Mouse (Mus musculus): ENCODE data around the gene Dnajb11. TPM values are rescaled to one million over a fixed set of nuclear protein-coding genes. Genes with fewer than 3 reads are reported as not detected.

The Dnajb11 gene
- polyA plus RNA-seq, 1 experiment from 2014 or later = 116 TPM

GRCm38 (mm10) chr16:22912886-22913285, 55.2 kb downstream of the Dnajb11 start:
- no peaks in the 10 kb centered on the region for H3K36me3 ChIP-seq (ENCODE audit: control insufficient read depth, insufficient read depth, low read length)
- no peak for ATAC-seq (ENCODE audit: low FRiP score)
- no peak overlapping the region for H3K9ac ChIP-seq (ENCODE audit: low read depth, low read length)
- no peaks in the 10 kb centered on the region for H3K27me3 ChIP-seq (ENCODE audit: control insufficient read depth, insufficient read depth, low read length)
- H3K4me1 ChIP-seq (replicated peaks; ENCODE audit: control insufficient read depth, insufficient read depth, low read length) = no peaks in the 10 kb centered on the region
- H3K9me3 ChIP-seq (ENCODE audit: control insufficient read depth, low read length) = no peaks in the 10 kb centered on the region
- no peak for DNase-seq (ENCODE audit: low spot score)
- WGBS = 80% methylated on average over 6 of the region's 6 CpGs
- H3K27ac ChIP-seq (ENCODE audit: low read depth, low read length) = no peak overlapping the region
- H3K4me3 ChIP-seq (ENCODE audit: low read depth, low read length) = no peak overlapping the region
- H3K4me2 ChIP-seq (replicated peaks; ENCODE audit: low read depth, low read length) = no peak overlapping the region

GRCm38 (mm10) chr16:22914276-22914675, 56.6 kb downstream of the Dnajb11 start:
- Histone ChIP-seq H3K9me3 (ENCODE audit: control insufficient read depth, low read length) (no peaks in the 10 kb centered on the region), H3K4me3 (ENCODE audit: low read depth, low read length) (no peak overlapping the region), H3K36me3 (ENCODE audit: control insufficient read depth, insufficient read depth, low read length) (no peaks in the 10 kb centered on the region), H3K4me1 (replicated peaks; ENCODE audit: control insufficient read depth, insufficient read depth, low read length) (no peaks in the 10 kb centered on the region), H3K4me2 (replicated peaks; ENCODE audit: low read depth, low read length) (no peak overlapping the region), H3K27ac (ENCODE audit: low read depth, low read length) (no peak overlapping the region), H3K27me3 (ENCODE audit: control insufficient read depth, insufficient read depth, low read length) (no peaks in the 10 kb centered on the region), H3K9ac (ENCODE audit: low read depth, low read length) (no peak overlapping the region)
- no peak for DNase-seq (ENCODE audit: low spot score)
- ATAC-seq (ENCODE audit: low FRiP score) = no peak

- Histone ChIP-seq H3K4me3 (ENCODE audit: low read depth, low read length) (no peak within 1 kb of the TSS), H3K4me2 (replicated peaks; ENCODE audit: low read depth, low read length) (no peak within 1 kb of the TSS), H3K27ac (ENCODE audit: low read depth, low read length) (no peak within 1 kb of the TSS), H3K27me3 (ENCODE audit: control insufficient read depth, insufficient read depth, low read length) (no peaks in the 10 kb centered on the region), H3K9me3 (ENCODE audit: control insufficient read depth, low read length) (no peaks in the 10 kb centered on the region), H3K36me3 (ENCODE audit: control insufficient read depth, insufficient read depth, low read length) (no peaks in the 10 kb centered on the region), H3K4me1 (replicated peaks; ENCODE audit: control insufficient read depth, insufficient read depth, low read length) (no peaks in the 10 kb centered on the region), H3K9ac (ENCODE audit: low read depth, low read length) (no peak within 1 kb of the TSS)
- 89% methylated on average over 5 of the region's 5 CpGs for WGBS
- DNase-seq (ENCODE audit: low spot score) (no peak), ATAC-seq (ENCODE audit: low FRiP score) (no peak)
Measured at GRCm38 (mm10) chr16:22918034-22918433, 60.4 kb downstream of the Dnajb11 start, which contains the start of gene Fetub. Fetub (plus strand) TSS chr16:22918334.

DNA sequence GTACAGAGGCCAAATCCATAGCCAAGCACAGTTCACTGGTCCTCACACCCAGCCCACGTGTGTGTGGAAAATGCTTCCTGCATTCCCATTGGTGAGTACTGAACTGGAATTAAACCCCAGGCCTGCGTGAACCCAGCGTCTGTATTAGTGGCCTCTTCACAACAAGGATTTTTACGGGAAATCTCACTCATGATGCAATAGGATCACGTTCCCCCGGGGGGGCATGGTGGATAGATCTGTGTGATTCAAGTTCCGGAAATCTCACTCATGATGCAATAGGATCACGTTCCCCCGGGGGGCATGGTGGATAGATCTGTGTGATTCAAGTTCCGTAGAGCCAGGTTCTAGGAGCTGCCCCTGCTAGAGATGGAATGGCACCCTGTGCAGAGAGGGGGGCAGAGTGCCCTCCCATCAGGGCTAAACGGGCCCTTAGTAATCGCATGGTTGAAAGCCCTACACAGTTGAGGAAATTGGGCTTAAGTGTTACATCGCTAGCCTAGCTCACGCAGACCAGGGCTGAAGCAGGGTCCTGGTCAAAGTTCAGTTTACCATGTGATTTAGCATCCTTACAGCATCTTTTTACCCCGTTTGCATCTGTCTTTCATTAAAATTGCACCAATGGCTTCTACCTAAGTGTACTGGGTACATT, 61.1 kb downstream of the Dnajb11 start:
- no peaks in the 10 kb centered on the region for H3K4me1 ChIP-seq (replicated peaks; ENCODE audit: control insufficient read depth, insufficient read depth, low read length)
- H3K4me3 ChIP-seq (ENCODE audit: low read depth, low read length) = no peak overlapping the region
- 73% methylated on average over 15 of the region's 15 CpGs for WGBS
- no peak overlapping the region for H3K27ac ChIP-seq (ENCODE audit: low read depth, low read length)
- no peak for ATAC-seq (ENCODE audit: low FRiP score)
- no peak overlapping the region for H3K4me2 ChIP-seq (replicated peaks; ENCODE audit: low read depth, low read length)
- H3K27me3 ChIP-seq (ENCODE audit: control insufficient read depth, insufficient read depth, low read length) = no peaks in the 10 kb centered on the region
- H3K9me3 ChIP-seq (ENCODE audit: control insufficient read depth, low read length) = no peaks in the 10 kb centered on the region
- H3K36me3 ChIP-seq (ENCODE audit: control insufficient read depth, insufficient read depth, low read length) = no peaks in the 10 kb centered on the region
- no peak for DNase-seq (ENCODE audit: low spot score)
- H3K9ac ChIP-seq (ENCODE audit: low read depth, low read length) = no peak overlapping the region

DNA sequence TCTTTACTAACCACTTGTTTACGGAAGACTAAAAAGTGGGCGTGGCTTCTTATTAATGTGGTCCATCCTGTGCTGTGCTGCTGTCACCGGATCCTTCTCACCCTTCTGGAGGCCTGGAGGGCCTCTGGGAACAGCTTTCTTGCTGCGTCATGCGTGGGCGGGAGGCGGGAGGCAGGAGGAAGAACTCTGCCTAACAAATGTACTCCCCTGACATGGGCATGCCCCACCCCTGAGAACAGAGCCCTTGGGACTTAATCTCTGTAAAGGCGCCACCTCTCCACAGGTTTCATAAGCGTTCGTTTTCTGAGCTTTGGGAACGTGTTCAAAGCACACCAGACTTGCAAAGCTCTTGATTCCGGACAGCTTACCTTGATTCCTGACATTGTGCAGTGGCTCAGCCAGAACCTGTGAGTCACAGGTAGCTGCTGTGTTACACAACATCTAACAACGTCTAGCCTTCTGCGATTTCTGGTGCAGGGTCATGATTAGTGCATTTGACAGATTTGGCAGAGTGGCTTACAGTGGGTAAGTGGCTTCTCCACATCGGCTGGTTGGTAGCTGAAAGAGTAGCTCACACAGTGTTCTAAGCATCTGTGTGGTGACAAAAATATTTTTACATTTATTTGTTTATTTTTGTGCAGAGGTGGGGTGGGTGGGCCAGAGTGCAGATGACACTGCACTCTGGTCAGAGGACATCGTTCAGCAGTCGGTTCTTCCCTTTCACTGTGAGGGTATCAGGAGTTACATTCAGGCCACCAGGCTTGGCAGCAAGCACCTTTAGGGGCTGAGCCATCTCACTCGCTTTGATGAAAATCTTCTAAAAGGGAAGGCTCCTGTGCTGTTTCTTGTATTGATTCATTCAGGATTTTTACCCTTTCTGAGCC, 62.6 kb downstream of the Dnajb11 start:
- H3K9me3 ChIP-seq (ENCODE audit: control insufficient read depth, low read length) = no peaks in the 10 kb centered on the region
- H3K9ac ChIP-seq (ENCODE audit: low read depth, low read length) = no peak overlapping the region
- H3K36me3 ChIP-seq (ENCODE audit: control insufficient read depth, insufficient read depth, low read length) = no peaks in the 10 kb centered on the region
- WGBS = 66% methylated on average over 18 of the region's 18 CpGs
- H3K4me1 ChIP-seq (replicated peaks; ENCODE audit: control insufficient read depth, insufficient read depth, low read length) = no peaks in the 10 kb centered on the region
- ATAC-seq (ENCODE audit: low FRiP score) (no peak), DNase-seq (ENCODE audit: low spot score) (no peak)
- H3K27ac ChIP-seq (ENCODE audit: low read depth, low read length) = no peak overlapping the region
- H3K4me3 ChIP-seq (ENCODE audit: low read depth, low read length) = no peak overlapping the region
- no peaks in the 10 kb centered on the region for H3K27me3 ChIP-seq (ENCODE audit: control insufficient read depth, insufficient read depth, low read length)
- H3K4me2 ChIP-seq (replicated peaks; ENCODE audit: low read depth, low read length) = no peak overlapping the region

DNA sequence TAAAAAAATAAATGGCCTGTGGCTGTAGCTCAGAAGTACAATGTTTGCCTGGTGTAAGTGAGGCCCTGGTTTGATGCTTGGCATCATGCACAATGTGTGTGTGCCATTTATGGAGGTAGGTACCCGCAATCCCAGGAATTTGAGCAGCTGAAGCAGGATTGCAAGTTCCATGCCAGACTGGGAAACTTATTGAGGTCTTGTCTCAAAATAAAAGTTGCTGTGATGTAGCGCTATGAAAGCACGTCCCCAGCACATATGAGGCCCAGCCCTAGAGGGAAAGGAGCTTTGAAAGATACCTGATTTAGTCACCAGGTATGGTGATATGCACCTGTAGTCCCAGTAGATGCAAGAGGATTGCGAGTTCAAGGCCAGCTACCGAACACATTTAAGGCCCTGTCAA, 64.1 kb downstream of the Dnajb11 start:
- H3K4me3 ChIP-seq (ENCODE audit: low read depth, low read length) = no peak overlapping the region
- H3K27ac ChIP-seq (ENCODE audit: low read depth, low read length) = no peak overlapping the region
- WGBS = 93% methylated on average over 5 of the region's 5 CpGs
- no peak overlapping the region for H3K9ac ChIP-seq (ENCODE audit: low read depth, low read length)
- no peak overlapping the region for H3K4me2 ChIP-seq (replicated peaks; ENCODE audit: low read depth, low read length)
- H3K27me3 ChIP-seq (ENCODE audit: control insufficient read depth, insufficient read depth, low read length) = no peaks in the 10 kb centered on the region
- DNase-seq (ENCODE audit: low spot score) = no peak
- H3K4me1 ChIP-seq (replicated peaks; ENCODE audit: control insufficient read depth, insufficient read depth, low read length) = no peaks in the 10 kb centered on the region
- H3K9me3 ChIP-seq (ENCODE audit: control insufficient read depth, low read length) = no peaks in the 10 kb centered on the region
- H3K36me3 ChIP-seq (ENCODE audit: control insufficient read depth, insufficient read depth, low read length) = no peaks in the 10 kb centered on the region
- no peak for ATAC-seq (ENCODE audit: low FRiP score)

DNA sequence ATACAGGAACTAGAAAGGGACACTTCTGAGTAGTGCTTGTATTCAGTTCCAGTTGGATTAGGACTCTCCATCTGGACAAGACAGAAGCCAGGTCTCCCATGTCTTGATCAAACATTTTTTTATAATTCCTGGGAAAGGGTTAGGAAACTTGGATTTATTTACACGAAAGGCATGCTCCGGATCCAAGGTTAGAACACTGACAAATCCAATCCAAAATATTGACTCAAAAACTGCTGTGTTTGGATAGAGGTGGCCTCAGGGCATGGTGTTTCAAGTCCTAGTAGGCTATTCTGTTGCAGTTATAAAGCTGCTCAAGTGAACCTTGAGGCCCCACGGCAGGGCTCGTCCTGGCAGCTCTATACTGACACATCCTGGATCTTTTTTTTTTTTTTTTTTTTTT, 64.8 kb downstream of the Dnajb11 start:
- no peaks in the 10 kb centered on the region for H3K27me3 ChIP-seq (ENCODE audit: control insufficient read depth, insufficient read depth, low read length)
- H3K9ac ChIP-seq (ENCODE audit: low read depth, low read length) = no peak overlapping the region
- H3K4me2 ChIP-seq (replicated peaks; ENCODE audit: low read depth, low read length) = no peak overlapping the region
- no peak overlapping the region for H3K4me3 ChIP-seq (ENCODE audit: low read depth, low read length)
- 91% methylated on average over 4 of the region's 4 CpGs for WGBS
- no peak overlapping the region for H3K27ac ChIP-seq (ENCODE audit: low read depth, low read length)
- no peaks in the 10 kb centered on the region for H3K9me3 ChIP-seq (ENCODE audit: control insufficient read depth, low read length)
- H3K36me3 ChIP-seq (ENCODE audit: control insufficient read depth, insufficient read depth, low read length) = no peaks in the 10 kb centered on the region
- ATAC-seq (ENCODE audit: low FRiP score) (no peak), DNase-seq (ENCODE audit: low spot score) (no peak)
- H3K4me1 ChIP-seq (replicated peaks; ENCODE audit: control insufficient read depth, insufficient read depth, low read length) = no peaks in the 10 kb centered on the region

Data from hindbrain, embryonic 11.5 days (tissue).